Mouse (Mus musculus) liver, postnatal 0 days (tissue): Measurements from ENCODE around the gene Gm36176.

Source experiments
- CTCF ChIP-seq: sonication (generic); IDR thresholded peaks from 2 replicates; pipeline ENCODE4 v1.5.1; 2016; ENCODE audit warnings: antibody characterized with exemption, low read depth
- EP300 ChIP-seq: IDR thresholded peaks from 2 replicates; pipeline ENCODE4 v1.6.1; 2016; ENCODE audit warnings: antibody characterized with exemption, low read depth, mild to moderate bottlenecking

- TF ChIP-seq CTCF (no peak), EP300 (no peak)
These were observed 20.9 kb downstream of the Gm36176 start for GRCm38 (mm10) chr10:77867546-77867945.
